Mouse (Mus musculus): ENCODE measurements around the gene Tmem132e.

DNA sequence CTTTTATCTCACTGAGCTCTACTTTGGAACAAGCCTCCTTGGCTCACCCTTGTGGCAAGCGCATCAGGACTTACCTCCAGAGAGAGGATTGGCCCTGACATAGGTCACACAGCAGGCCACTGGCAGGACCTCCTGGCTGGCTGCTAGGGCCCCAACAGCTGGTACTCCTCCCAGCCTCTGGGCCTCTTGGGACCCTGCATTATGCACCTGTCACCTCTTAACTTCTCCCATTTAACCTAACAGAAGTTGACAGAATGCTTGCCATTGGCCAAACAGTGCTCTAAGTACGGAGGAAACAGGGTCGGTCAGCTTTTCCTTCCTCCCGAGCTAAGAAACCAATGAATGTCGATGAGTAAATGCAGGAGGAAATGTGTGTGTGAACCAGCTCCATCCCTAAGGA lies 33.2 kb downstream of the Tmem132e start:
- TF ChIP-seq CTCF (IDR thresholded peaks at IDR 0.05; ENCODE audit: low read depth, low read length) (no peak), POLR2A (IDR thresholded peaks at IDR 0.05; ENCODE audit: insufficient read depth, low read length) (no peak)

All from ES-Bruce4 (cell line).